Mouse (Mus musculus) heart, postnatal 0 days (tissue): ENCODE measurements at regions not wholly inside any gene's neighbourhood (a gene's known extent, or its start where the extent isn't known, plus 50 kb on each side); places are given as distances from the start of the nearest gene placed in this dataset.

Experiments used
- ATAC-seq: fragments of 200-750 bp; cut with Nextera tagmentation; 2 replicates; pipeline ENCODE4 v1.8.0; 2017; ENCODE audit warnings: low read depth, moderate number of reproducible peaks, moderate library complexity; ENCODE audit not compliant: insufficient read depth
- DNase-seq: peaks from one replicate; pipeline ENCODE4 v3.0.0-alpha.2; 2016; ENCODE audit warnings: low spot score
- H3K27ac ChIP-seq: fragments of 300-500 bp; sonication (generic); 2 replicates; pipeline ENCODE4 v1.5.1; 2014; ENCODE audit warnings: low read depth, mild to moderate bottlenecking
- H3K27me3 ChIP-seq: fragments of 300-500 bp; sonication (generic); 2 replicates; pipeline ENCODE4 v1.6.1; 2014; ENCODE audit warnings: low read length, mixed read lengths; ENCODE audit not compliant: control insufficient read depth, insufficient read depth
- H3K36me3 ChIP-seq: fragments of 300-500 bp; sonication (generic); replicated peaks from 2 replicates; pipeline ENCODE4 v1.6.1; 2014; ENCODE audit warnings: low read length, mixed read lengths; ENCODE audit not compliant: control insufficient read depth, insufficient read depth
- H3K4me1 ChIP-seq: fragments of 300-500 bp; sonication (generic); 2 replicates; pipeline ENCODE4 v1.6.1; 2014; ENCODE audit warnings: antibody characterized with exemption; ENCODE audit not compliant: control insufficient read depth, insufficient read depth
- H3K4me2 ChIP-seq: fragments of 300-500 bp; sonication (generic); 2 replicates; pipeline ENCODE4 v1.6.1; 2014; ENCODE audit warnings: low read depth, mild to moderate bottlenecking, low read length, moderate library complexity
- H3K4me3 ChIP-seq: fragments of 300-500 bp; sonication (generic); 2 replicates; pipeline ENCODE4 v1.5.1; 2014; ENCODE audit warnings: low read depth, low read length
- H3K9ac ChIP-seq: fragments of 300-500 bp; sonication (generic); replicated peaks from 2 replicates; pipeline ENCODE4 v1.6.1; 2014; ENCODE audit warnings: low read depth, low read length, mixed read lengths
- H3K9me3 ChIP-seq: fragments of 300-500 bp; sonication (generic); replicated peaks from 2 replicates; pipeline ENCODE4 v1.6.1; 2016; ENCODE audit warnings: low read length; ENCODE audit not compliant: control insufficient read depth
- CTCF ChIP-seq: IDR thresholded peaks from 2 replicates; pipeline ENCODE4 v1.5.1; 2016; ENCODE audit warnings: antibody characterized with exemption, control low read depth, low read depth
- EP300 ChIP-seq: IDR thresholded peaks from 2 replicates; pipeline ENCODE4 v1.6.1; 2016; ENCODE audit warnings: antibody characterized with exemption, low read depth
- WGBS: fragments of 180-500 bp; shearing (Covaris S2); extraction: QIAGEN DNeasy Blood & Tissue Kit; methylation state at CpG from one replicate; pipeline ENCODE4 v1.1.7; 2014; 5-methylcytosine and 5-hydroxymethylcytosine counted together

DNA sequence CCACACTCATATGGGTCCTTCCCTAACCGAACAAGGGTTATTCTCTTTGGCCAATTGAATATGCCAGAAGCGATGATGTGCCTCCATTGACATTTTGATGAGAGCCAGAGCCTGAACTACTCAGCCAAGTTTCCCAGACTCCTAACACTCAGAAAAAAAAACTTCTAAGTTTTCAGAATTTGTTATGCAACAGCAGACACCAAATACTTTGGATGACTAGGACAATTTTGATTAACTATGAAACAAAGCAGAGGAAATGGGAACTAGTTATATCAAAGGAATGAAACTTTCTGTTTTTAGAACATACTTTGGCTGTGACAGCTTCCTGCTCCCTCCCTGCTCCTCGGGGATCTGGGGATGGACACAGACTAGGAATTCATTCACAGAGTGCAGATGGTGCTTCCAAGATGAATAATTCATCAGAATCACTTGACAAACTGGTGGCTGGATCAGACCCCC lies 254.3 kb upstream of the Smlr1 start:
- TF ChIP-seq EP300 = no peak
- no peak for TF ChIP-seq CTCF
- Histone ChIP-seq H3K9ac (no peak overlapping the region), H3K27ac (no peak overlapping the region), H3K4me1 (peaks cover 4% of the 10 kb centered on the region; the same call in 1 of the 2 replicates), H3K4me2 (no peak overlapping the region), H3K27me3 (no peaks in the 10 kb centered on the region), H3K36me3 (no peaks in the 10 kb centered on the region), H3K4me3 (no peak overlapping the region), H3K9me3 (no peaks in the 10 kb centered on the region)
- WGBS = 33% methylated on average over 3 of the region's 3 CpGs
- DNase-seq = peak; percentile 22
- ATAC-seq = no peak

DNA sequence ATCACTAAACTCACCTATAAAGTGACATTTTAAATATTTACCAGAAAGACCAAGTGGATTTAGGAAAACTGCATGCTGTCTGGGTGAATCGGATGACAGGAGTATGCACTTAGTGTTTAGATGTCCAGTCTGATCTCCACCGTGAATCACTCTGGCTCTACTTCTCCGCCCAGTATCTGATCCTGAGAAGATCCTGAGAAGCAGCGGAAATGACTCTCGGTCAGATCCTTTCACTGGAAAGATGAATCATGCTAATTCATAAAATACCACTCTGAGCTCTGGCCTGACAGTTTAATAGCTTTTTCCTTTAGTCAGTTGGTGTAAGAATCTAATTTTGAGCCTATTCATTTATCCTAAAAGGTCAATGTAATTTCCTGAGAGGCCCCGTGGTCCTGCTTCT lies 252.6 kb upstream of the Smlr1 start:
- no peak for TF ChIP-seq EP300
- TF ChIP-seq CTCF = no peak
- 73% methylated on average over 6 of the region's 6 CpGs for WGBS
- Histone ChIP-seq H3K27me3 (no peaks in the 10 kb centered on the region), H3K27ac (no peak overlapping the region), H3K4me2 (no peak overlapping the region), H3K4me3 (no peak overlapping the region), H3K36me3 (no peaks in the 10 kb centered on the region), H3K9me3 (no peaks in the 10 kb centered on the region), H3K9ac (no peak overlapping the region), H3K4me1 (peaks cover 4% of the 10 kb centered on the region; the same call in 1 of the 2 replicates)
- DNase-seq = no peak
- no peak for ATAC-seq

DNA sequence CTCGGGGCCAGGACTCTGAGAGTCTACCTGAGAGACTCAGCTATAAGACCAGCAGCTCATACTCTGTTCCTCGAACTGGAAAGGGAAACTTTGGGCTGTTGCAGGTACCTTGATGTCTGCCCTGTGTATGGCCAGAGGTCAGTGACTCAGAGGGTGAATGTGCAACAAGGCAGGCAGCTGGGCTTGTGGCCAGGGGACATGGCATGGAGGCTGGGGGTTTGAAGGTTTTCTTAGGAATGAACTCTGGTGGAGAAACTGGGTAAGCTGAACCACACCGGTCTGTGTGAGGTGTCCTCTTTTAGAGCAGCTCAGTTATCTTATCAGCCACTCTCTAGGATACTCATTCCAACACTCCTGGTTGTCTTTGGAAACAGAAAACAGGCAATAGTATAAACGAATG lies 251.9 kb upstream of the Smlr1 start:
- Histone ChIP-seq H3K4me3 (no peak overlapping the region), H3K9me3 (no peaks in the 10 kb centered on the region), H3K4me2 (no peak overlapping the region), H3K4me1 (peaks cover 4% of the 10 kb centered on the region; the same call in 1 of the 2 replicates), H3K27ac (no peak overlapping the region), H3K36me3 (no peaks in the 10 kb centered on the region), H3K27me3 (no peaks in the 10 kb centered on the region), H3K9ac (no peak overlapping the region)
- ATAC-seq (no peak), DNase-seq (no peak)
- WGBS = 29% methylated on average over 4 of the region's 4 CpGs
- TF ChIP-seq CTCF (no peak), EP300 (no peak)

- TF ChIP-seq EP300 (no peak), CTCF (no peak)
- Histone ChIP-seq H3K36me3 (no peaks in the 10 kb centered on the region), H3K27me3 (no peaks in the 10 kb centered on the region), H3K4me2 (no peak overlapping the region), H3K27ac (no peak overlapping the region), H3K4me3 (no peak overlapping the region), H3K9ac (no peak overlapping the region), H3K4me1 (peaks cover 4% of the 10 kb centered on the region; the same call in 1 of the 2 replicates), H3K9me3 (no peaks in the 10 kb centered on the region)
- ATAC-seq (no peak), DNase-seq (no peak)
- WGBS = 42% methylated on average over 3 of the region's 3 CpGs
Observed at GRCm38 (mm10) chr10:25783861-25784260, 247.8 kb upstream of the Smlr1 start.

- Histone ChIP-seq H3K4me1 (no peaks in the 10 kb centered on the region), H3K36me3 (no peaks in the 10 kb centered on the region), H3K4me3 (no peak overlapping the region), H3K9me3 (no peaks in the 10 kb centered on the region), H3K4me2 (no peak overlapping the region), H3K27ac (no peak overlapping the region), H3K27me3 (no peaks in the 10 kb centered on the region), H3K9ac (no peak overlapping the region)
- TF ChIP-seq EP300 = no peak
- no peak for TF ChIP-seq CTCF
- no peak for DNase-seq
- ATAC-seq = no peak
- WGBS = 85% methylated on average over 4 of the region's 4 CpGs
Observed at GRCm38 (mm10) chr10:25779476-25779875, 243.4 kb upstream of the Smlr1 start.

DNA sequence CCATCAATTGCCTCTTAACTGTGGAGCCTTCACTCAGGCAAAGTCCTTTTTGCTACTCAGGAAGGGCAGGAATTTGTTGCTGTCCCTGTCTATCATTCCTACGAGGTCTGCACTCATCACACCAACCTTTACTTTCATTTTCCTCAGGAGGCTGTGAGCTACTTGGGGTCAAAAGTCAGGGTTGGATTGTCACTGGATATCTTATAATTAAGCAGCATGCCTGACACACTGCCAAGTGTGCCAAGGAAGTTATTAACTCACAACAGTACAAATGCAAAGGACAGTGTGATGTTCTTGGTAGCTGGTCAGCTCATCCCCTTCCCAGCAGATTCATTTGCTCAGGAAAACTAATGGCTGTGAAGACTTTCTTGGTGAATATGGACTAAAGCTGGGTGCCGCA lies 241.7 kb upstream of the Smlr1 start:
- Histone ChIP-seq H3K9me3 (no peaks in the 10 kb centered on the region), H3K9ac (no peak overlapping the region), H3K27ac (no peak overlapping the region), H3K27me3 (no peaks in the 10 kb centered on the region), H3K4me1 (no peaks in the 10 kb centered on the region), H3K36me3 (no peaks in the 10 kb centered on the region), H3K4me2 (no peak overlapping the region), H3K4me3 (no peak overlapping the region)
- TF ChIP-seq EP300 = no peak
- TF ChIP-seq CTCF = no peak
- no peak for DNase-seq
- 64% methylated on average over 2 of the region's 2 CpGs for WGBS
- ATAC-seq = no peak
